Mouse (Mus musculus) kidney, embryonic 16.5 days (tissue): Measurements from ENCODE around the gene Zfp219. TPM values are rescaled to one million over a fixed set of nuclear protein-coding genes. Genes with fewer than 3 reads are reported as not detected.
"Not testable (repeated sequence)": the region's sequence is repeated elsewhere in the genome, so short reads cannot be mapped to it uniquely, and the experiment has no call there.

Source experiments
- ATAC-seq: fragments of 200-750 bp; cut with Nextera tagmentation; 2 replicates; pipeline ENCODE4 v1.8.0; 2017; ENCODE audit warnings: moderate TSS enrichment; ENCODE audit not compliant: low FRiP score, low TSS enrichment
- H3K27ac ChIP-seq: fragments of 300-500 bp; sonication (generic); 2 replicates; pipeline ENCODE4 v1.5.1; 2014; ENCODE audit warnings: low read length
- H3K27me3 ChIP-seq: fragments of 300-500 bp; sonication (generic); 2 replicates; pipeline ENCODE4 v1.6.1; 2014; ENCODE audit warnings: low read length, control low read depth, mixed read lengths; ENCODE audit not compliant: insufficient read depth
- H3K36me3 ChIP-seq: fragments of 300-500 bp; sonication (generic); 2 replicates; pipeline ENCODE4 v1.6.1; 2014; ENCODE audit warnings: low read length, control low read depth, mixed read lengths; ENCODE audit not compliant: insufficient read depth
- H3K4me1 ChIP-seq: fragments of 300-500 bp; sonication (generic); 2 replicates; pipeline ENCODE4 v1.6.1; 2014; ENCODE audit warnings: low read length, control low read depth, mixed read lengths; ENCODE audit not compliant: insufficient read depth
- H3K4me2 ChIP-seq: fragments of 300-500 bp; sonication (generic); replicated peaks from 2 replicates; pipeline ENCODE4 v1.6.1; 2014; ENCODE audit warnings: low read depth, low read length
- H3K4me3 ChIP-seq: fragments of 300-500 bp; sonication (generic); 2 replicates; pipeline ENCODE4 v1.5.1; 2014; ENCODE audit warnings: mild to moderate bottlenecking, low read length
- H3K9ac ChIP-seq: fragments of 300-500 bp; sonication (generic); replicated peaks from 2 replicates; pipeline ENCODE4 v1.6.1; 2014; ENCODE audit warnings: low read length
- H3K9me3 ChIP-seq: fragments of 300-500 bp; sonication (generic); 2 replicates; pipeline ENCODE4 v1.6.1; 2016; ENCODE audit warnings: low read length, control low read depth
- WGBS: fragments of 180-500 bp; shearing (Covaris S2); extraction: QIAGEN DNeasy Blood & Tissue Kit; methylation state at CpG from one replicate; pipeline ENCODE4 v1.1.7; 2014; 5-methylcytosine and 5-hydroxymethylcytosine counted together
- polyA plus RNA-seq: library from polyadenylated mRNA; unstranded; fragments of >200 nt; fragmentation: Nextera tagmentation; extraction: Ambion mirVana; gene quantifications from 2 replicates; pipeline ENCODE4 v1.2.1, GENCODE M21; 2015

Zfp219 gene
- 38.9 and 39.2 TPM in 2 replicates for polyA plus RNA-seq

GRCm38 (mm10) chr14:52020486-52021137, at the start of gene Zfp219:
Zfp219 (minus strand) TSS chr14:52020733.
- Histone ChIP-seq H3K27me3 (no peaks in the 10 kb centered on the region), H3K9ac (peak within 1 kb of the TSS; percentile 96), H3K27ac (peak within 1 kb of the TSS; percentile 99), H3K4me1 (peaks cover 64% of the 10 kb centered on the region), H3K9me3 (no peaks in the 10 kb centered on the region), H3K36me3 (no peaks in the 10 kb centered on the region), H3K4me2 (peak within 1 kb of the TSS; percentile 69), H3K4me3 (peak within 1 kb of the TSS; percentile 64)
- ATAC-seq, result peak; percentile 72
- 3% methylated on average over 15 of the region's 15 CpGs for WGBS

- Histone ChIP-seq H3K36me3 (peaks cover 2% of the 10 kb centered on the region), H3K4me1 (no peaks in the 10 kb centered on the region), H3K9ac (no peak overlapping the region), H3K27ac (no peak overlapping the region), H3K4me3 (no peak overlapping the region), H3K9me3 (no peaks in the 10 kb centered on the region), H3K27me3 (no peaks in the 10 kb centered on the region), H3K4me2 (no peak overlapping the region)
- WGBS, result 54% methylated on average over 4 of the region's 4 CpGs
- no peak for ATAC-seq
These were observed 45.6 kb upstream of the Zfp219 start for GRCm38 (mm10) chr14:52066135-52066534.

GRCm38 (mm10) chr14:52061798-52062197, 41.3 kb upstream of the Zfp219 start:
- H3K4me2 ChIP-seq, result no peak overlapping the region
- H3K9ac ChIP-seq, result no peak overlapping the region
- H3K4me3 ChIP-seq, result no peak overlapping the region
- H3K36me3 ChIP-seq, result no peaks in the 10 kb centered on the region
- WGBS, result 81% methylated on average over 8 of the region's 8 CpGs
- H3K27ac ChIP-seq, result no peak overlapping the region
- H3K27me3 ChIP-seq, result no peaks in the 10 kb centered on the region
- no peaks in the 10 kb centered on the region for H3K9me3 ChIP-seq
- no peaks in the 10 kb centered on the region for H3K4me1 ChIP-seq
- no peak for ATAC-seq

GRCm38 (mm10) chr14:52060800-52061199, 40.3 kb upstream of the Zfp219 start:
- Histone ChIP-seq H3K4me2 (no peak overlapping the region), H3K9me3 (no peaks in the 10 kb centered on the region), H3K4me3 (no peak overlapping the region), H3K27me3 (no peaks in the 10 kb centered on the region), H3K9ac (no peak overlapping the region), H3K27ac (no peak overlapping the region), H3K36me3 (no peaks in the 10 kb centered on the region), H3K4me1 (no peaks in the 10 kb centered on the region)
- 88% methylated on average over 1 of the region's 1 CpGs for WGBS
- no peak for ATAC-seq

GRCm38 (mm10) chr14:52059982-52060381, 39.4 kb upstream of the Zfp219 start:
- Histone ChIP-seq H3K9ac (no peak overlapping the region), H3K4me2 (no peak overlapping the region), H3K27ac (no peak overlapping the region), H3K36me3 (no peaks in the 10 kb centered on the region), H3K9me3 (no peaks in the 10 kb centered on the region), H3K4me3 (no peak overlapping the region), H3K27me3 (no peaks in the 10 kb centered on the region), H3K4me1 (no peaks in the 10 kb centered on the region)
- 58% methylated on average over 4 of the region's 4 CpGs for WGBS
- no peak for ATAC-seq

- H3K9ac ChIP-seq, H3K9me3 ChIP-seq, H3K27me3 ChIP-seq, H3K4me2 ChIP-seq, H3K36me3 ChIP-seq, H3K27ac ChIP-seq, H3K4me1 ChIP-seq, H3K4me3 ChIP-seq, ATAC-seq: not testable (repeated sequence)
- WGBS, result 88% methylated on average over 3 of the region's 3 CpGs
These were observed 32.2 kb upstream of the Zfp219 start for GRCm38 (mm10) chr14:52052720-52053119.

- Histone ChIP-seq H3K27ac (no peak overlapping the region), H3K36me3 (no peaks in the 10 kb centered on the region), H3K27me3 (no peaks in the 10 kb centered on the region), H3K4me2 (no peak overlapping the region), H3K4me3 (no peak overlapping the region), H3K9me3 (no peaks in the 10 kb centered on the region), H3K9ac (no peak overlapping the region), H3K4me1 (no peaks in the 10 kb centered on the region)
- no peak for ATAC-seq
- 85% methylated on average over 9 of the region's 9 CpGs for WGBS
These were observed 25.5 kb upstream of the Zfp219 start for GRCm38 (mm10) chr14:52045966-52046565.

GRCm38 (mm10) chr14:52044901-52045678, 24.6 kb upstream of the Zfp219 start:
- H3K36me3 ChIP-seq, result no peaks in the 10 kb centered on the region
- no peaks in the 10 kb centered on the region for H3K27me3 ChIP-seq
- no peak overlapping the region for H3K27ac ChIP-seq
- 9% methylated on average over 8 of the region's 8 CpGs for WGBS
- ATAC-seq, result peak; percentile 75; the same call in 1 of the 2 replicates
- H3K4me3 ChIP-seq, result no peak overlapping the region
- no peaks in the 10 kb centered on the region for H3K4me1 ChIP-seq
- no peaks in the 10 kb centered on the region for H3K9me3 ChIP-seq
- no peak overlapping the region for H3K9ac ChIP-seq
- no peak overlapping the region for H3K4me2 ChIP-seq

GRCm38 (mm10) chr14:52043446-52043845, 22.9 kb upstream of the Zfp219 start:
- Histone ChIP-seq H3K4me3 (no peak overlapping the region), H3K4me1 (no peaks in the 10 kb centered on the region), H3K4me2 (no peak overlapping the region), H3K36me3 (no peaks in the 10 kb centered on the region), H3K27me3 (no peaks in the 10 kb centered on the region), H3K27ac (no peak overlapping the region), H3K9ac (no peak overlapping the region), H3K9me3 (no peaks in the 10 kb centered on the region)
- 74% methylated on average over 6 of the region's 6 CpGs for WGBS
- ATAC-seq, result no peak

GRCm38 (mm10) chr14:52042359-52042758, 21.8 kb upstream of the Zfp219 start, which contains the start of gene Olfr221:
Olfr221 (minus strand) TSS chr14:52042459.
- H3K4me2 ChIP-seq, ATAC-seq: not testable (repeated sequence)
- WGBS, result 56% methylated on average over 3 of the region's 3 CpGs

More at GRCm38 (mm10) chr14:52042359-52042758, 21.8 kb upstream of the Zfp219 start, which contains the start of gene Olfr221:
- not testable (repeated sequence) for H3K27ac ChIP-seq, H3K9ac ChIP-seq, H3K27me3 ChIP-seq, H3K4me1 ChIP-seq, H3K9me3 ChIP-seq, H3K36me3 ChIP-seq, H3K4me3 ChIP-seq
